Mouse (Mus musculus) kidney, embryonic 16.5 days (tissue): ENCODE measurements at regions not wholly inside any gene's neighbourhood (a gene's known extent, or its start where the extent isn't known, plus 50 kb on each side); places are given as distances from the start of the nearest gene placed in this dataset.
A peak's percentile ranks its signal among the peaks of the same experiment; 100 is the strongest.

ENCODE experiments used
- ATAC-seq: fragments of 200-750 bp; cut with Nextera tagmentation; 2 replicates; pipeline ENCODE4 v1.8.0; 2017; ENCODE audit warnings: moderate TSS enrichment; ENCODE audit not compliant: low FRiP score, low TSS enrichment
- H3K27ac ChIP-seq: fragments of 300-500 bp; sonication (generic); 2 replicates; pipeline ENCODE4 v1.5.1; 2014; ENCODE audit warnings: low read length
- H3K27me3 ChIP-seq: fragments of 300-500 bp; sonication (generic); 2 replicates; pipeline ENCODE4 v1.6.1; 2014; ENCODE audit warnings: low read length, control low read depth, mixed read lengths; ENCODE audit not compliant: insufficient read depth
- H3K36me3 ChIP-seq: fragments of 300-500 bp; sonication (generic); 2 replicates; pipeline ENCODE4 v1.6.1; 2014; ENCODE audit warnings: low read length, control low read depth, mixed read lengths; ENCODE audit not compliant: insufficient read depth
- H3K4me1 ChIP-seq: fragments of 300-500 bp; sonication (generic); 2 replicates; pipeline ENCODE4 v1.6.1; 2014; ENCODE audit warnings: low read length, control low read depth, mixed read lengths; ENCODE audit not compliant: insufficient read depth
- H3K4me2 ChIP-seq: fragments of 300-500 bp; sonication (generic); replicated peaks from 2 replicates; pipeline ENCODE4 v1.6.1; 2014; ENCODE audit warnings: low read depth, low read length
- H3K4me3 ChIP-seq: fragments of 300-500 bp; sonication (generic); 2 replicates; pipeline ENCODE4 v1.5.1; 2014; ENCODE audit warnings: mild to moderate bottlenecking, low read length
- H3K9ac ChIP-seq: fragments of 300-500 bp; sonication (generic); replicated peaks from 2 replicates; pipeline ENCODE4 v1.6.1; 2014; ENCODE audit warnings: low read length
- H3K9me3 ChIP-seq: fragments of 300-500 bp; sonication (generic); 2 replicates; pipeline ENCODE4 v1.6.1; 2016; ENCODE audit warnings: low read length, control low read depth
- WGBS: fragments of 180-500 bp; shearing (Covaris S2); extraction: QIAGEN DNeasy Blood & Tissue Kit; methylation state at CpG from one replicate; pipeline ENCODE4 v1.1.7; 2014; 5-methylcytosine and 5-hydroxymethylcytosine counted together

DNA sequence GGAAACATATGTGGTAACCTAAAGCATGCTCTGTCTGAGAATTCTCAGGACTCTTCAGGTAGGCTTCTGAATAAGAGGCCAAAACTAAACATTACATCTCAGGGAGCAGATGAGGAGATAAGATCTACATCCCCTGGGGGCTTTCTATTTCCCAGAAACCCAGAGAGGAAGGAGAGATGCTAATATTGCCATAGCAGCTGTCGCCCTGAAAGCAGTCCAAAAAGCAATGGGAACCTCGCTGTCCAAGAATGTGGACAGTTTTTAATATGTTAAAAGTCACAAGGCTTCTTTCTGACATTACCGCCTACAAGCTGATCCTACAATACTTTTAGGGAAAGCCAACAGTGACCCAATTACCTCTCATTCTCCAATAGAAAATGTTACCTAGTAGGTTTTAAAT lies 263.9 kb downstream of the Pten start:
- Histone ChIP-seq H3K27me3 (no peaks in the 10 kb centered on the region), H3K9me3 (no peaks in the 10 kb centered on the region), H3K4me3 (no peak overlapping the region), H3K4me2 (no peak overlapping the region), H3K9ac (no peak overlapping the region), H3K27ac (no peak overlapping the region), H3K4me1 (no peaks in the 10 kb centered on the region), H3K36me3 (no peaks in the 10 kb centered on the region)
- ATAC-seq, result no peak
- WGBS, result 65% methylated on average over 3 of the region's 3 CpGs

DNA sequence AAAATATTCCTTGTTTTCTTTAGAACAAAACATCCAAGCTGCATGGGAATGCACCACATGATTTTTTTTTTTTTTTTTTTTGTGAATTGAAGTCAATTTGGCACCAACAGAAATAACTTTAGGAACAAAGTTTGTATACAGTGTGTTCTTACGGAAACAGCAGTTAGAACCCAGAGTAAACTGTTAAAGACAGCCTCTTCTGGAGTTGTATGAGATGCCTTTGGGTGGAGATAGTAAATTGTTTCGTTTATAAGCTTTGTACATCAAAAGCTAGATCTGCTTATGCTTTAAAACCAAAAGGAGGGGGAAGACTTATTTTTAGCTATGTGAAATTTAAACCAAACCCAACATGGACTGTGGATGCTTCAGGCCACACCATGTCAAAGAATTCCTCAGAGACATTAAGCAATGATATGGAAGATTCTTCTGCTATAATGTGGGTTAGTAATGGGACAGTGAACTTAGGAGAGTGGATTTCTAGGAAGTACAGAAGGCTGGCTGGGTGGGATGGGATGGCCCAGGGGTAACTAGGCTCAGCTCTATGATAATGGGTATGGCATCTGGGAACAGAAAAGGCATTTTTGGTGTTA lies 265.6 kb downstream of the Pten start:
- Histone ChIP-seq H3K4me1 (no peaks in the 10 kb centered on the region), H3K9ac (no peak overlapping the region), H3K27me3 (no peaks in the 10 kb centered on the region), H3K9me3 (no peaks in the 10 kb centered on the region), H3K27ac (no peak overlapping the region), H3K4me2 (no peak overlapping the region), H3K4me3 (no peak overlapping the region), H3K36me3 (no peaks in the 10 kb centered on the region)
- ATAC-seq, result no peak
- 89% methylated on average over 2 of the region's 2 CpGs for WGBS

GRCm38 (mm10) chr19:33029688-33030444 lies 272.6 kb downstream of the Pten start:
- WGBS, result 65% methylated on average over 5 of the region's 5 CpGs
- Histone ChIP-seq H3K4me3 (no peak overlapping the region), H3K27ac (peak overlapping the region; percentile 72; the same call in 1 of the 2 replicates), H3K27me3 (no peaks in the 10 kb centered on the region), H3K36me3 (no peaks in the 10 kb centered on the region), H3K4me1 (peaks cover 5% of the 10 kb centered on the region; the same call in 1 of the 2 replicates), H3K4me2 (no peak overlapping the region), H3K9ac (no peak overlapping the region), H3K9me3 (no peaks in the 10 kb centered on the region)
- peak; percentile 57; the same call in 1 of the 2 replicates for ATAC-seq

- Histone ChIP-seq H3K4me1 (peaks cover 4% of the 10 kb centered on the region; the same call in 1 of the 2 replicates), H3K9ac (no peak overlapping the region), H3K4me3 (no peak overlapping the region), H3K27ac (no peak overlapping the region), H3K9me3 (no peaks in the 10 kb centered on the region), H3K27me3 (no peaks in the 10 kb centered on the region), H3K4me2 (no peak overlapping the region), H3K36me3 (no peaks in the 10 kb centered on the region)
- ATAC-seq, result no peak
- 63% methylated on average over 5 of the region's 5 CpGs for WGBS
Observed at GRCm38 (mm10) chr19:33040512-33040911, 283.2 kb downstream of the Pten start.

- no peak overlapping the region for H3K4me2 ChIP-seq
- H3K9ac ChIP-seq, result no peak overlapping the region
- no peaks in the 10 kb centered on the region for H3K36me3 ChIP-seq
- H3K4me3 ChIP-seq, result no peak overlapping the region
- no peak for ATAC-seq
- H3K27me3 ChIP-seq, result no peaks in the 10 kb centered on the region
- H3K9me3 ChIP-seq, result no peaks in the 10 kb centered on the region
- no peak overlapping the region for H3K27ac ChIP-seq
- WGBS, result 71% methylated on average over 6 of the region's 6 CpGs
- no peaks in the 10 kb centered on the region; the same call in 1 of the 2 replicates for H3K4me1 ChIP-seq
Observed at GRCm38 (mm10) chr19:33040991-33041390, 283.7 kb downstream of the Pten start.

DNA sequence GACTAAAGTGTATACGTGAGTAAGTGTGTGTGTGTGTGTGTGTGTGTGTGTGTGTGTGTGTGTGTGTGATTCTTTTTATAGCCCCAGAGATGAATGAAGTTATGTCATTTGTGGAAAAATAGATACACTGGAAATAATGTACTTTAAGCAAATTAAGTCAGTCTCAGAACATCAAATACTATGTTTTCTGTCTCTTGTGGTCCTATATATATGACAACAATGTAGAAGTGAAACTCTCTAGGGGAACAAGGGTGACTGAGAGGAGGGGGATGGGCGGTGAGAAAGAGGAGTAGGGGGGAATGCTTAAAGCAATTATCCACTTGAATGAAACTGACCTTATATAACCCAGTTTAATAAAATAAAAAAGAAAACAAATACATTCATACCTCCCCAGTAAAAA lies 285.5 kb downstream of the Pten start:
- H3K4me2 ChIP-seq, result no peak overlapping the region
- no peak overlapping the region for H3K4me3 ChIP-seq
- no peak overlapping the region for H3K9ac ChIP-seq
- no peaks in the 10 kb centered on the region for H3K4me1 ChIP-seq
- no peaks in the 10 kb centered on the region for H3K36me3 ChIP-seq
- WGBS, result 81% methylated on average over 2 of the region's 2 CpGs
- H3K9me3 ChIP-seq, result no peaks in the 10 kb centered on the region
- H3K27ac ChIP-seq, result no peak overlapping the region
- ATAC-seq, result no peak
- no peaks in the 10 kb centered on the region for H3K27me3 ChIP-seq

DNA sequence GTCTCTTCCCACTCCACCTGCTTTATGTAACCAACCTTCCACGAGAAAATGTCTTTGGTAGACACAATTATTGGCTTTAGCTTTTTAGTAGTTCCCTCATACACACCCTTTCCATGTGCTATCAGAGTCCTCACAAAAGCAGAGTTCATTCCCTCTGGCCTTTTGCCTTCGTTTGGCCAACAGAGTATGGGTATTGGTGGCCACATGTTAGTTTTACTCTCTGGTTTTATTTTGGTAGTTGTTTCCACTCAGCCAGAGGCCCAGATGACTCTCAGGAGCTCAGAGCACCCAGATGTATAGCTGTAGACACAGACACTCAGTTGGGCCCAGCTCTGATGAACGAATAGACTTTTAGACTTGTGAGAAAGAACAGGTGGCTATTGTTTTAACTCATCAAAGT lies 286.4 kb downstream of the Pten start:
- WGBS, result 81% methylated on average over 3 of the region's 3 CpGs
- Histone ChIP-seq H3K27ac (no peak overlapping the region), H3K9ac (no peak overlapping the region), H3K4me2 (no peak overlapping the region), H3K4me3 (no peak overlapping the region), H3K27me3 (no peaks in the 10 kb centered on the region), H3K36me3 (no peaks in the 10 kb centered on the region), H3K9me3 (no peaks in the 10 kb centered on the region), H3K4me1 (no peaks in the 10 kb centered on the region)
- ATAC-seq, result no peak

GRCm38 (mm10) chr19:33048754-33049442 lies 291.6 kb downstream of the Pten start:
- Histone ChIP-seq H3K27ac (no peak overlapping the region), H3K4me3 (no peak overlapping the region), H3K9me3 (no peaks in the 10 kb centered on the region), H3K4me2 (no peak overlapping the region), H3K36me3 (no peaks in the 10 kb centered on the region), H3K4me1 (no peaks in the 10 kb centered on the region), H3K27me3 (no peaks in the 10 kb centered on the region), H3K9ac (no peak overlapping the region)
- WGBS, result 79% methylated on average over 9 of the region's 9 CpGs
- ATAC-seq, result no peak

DNA sequence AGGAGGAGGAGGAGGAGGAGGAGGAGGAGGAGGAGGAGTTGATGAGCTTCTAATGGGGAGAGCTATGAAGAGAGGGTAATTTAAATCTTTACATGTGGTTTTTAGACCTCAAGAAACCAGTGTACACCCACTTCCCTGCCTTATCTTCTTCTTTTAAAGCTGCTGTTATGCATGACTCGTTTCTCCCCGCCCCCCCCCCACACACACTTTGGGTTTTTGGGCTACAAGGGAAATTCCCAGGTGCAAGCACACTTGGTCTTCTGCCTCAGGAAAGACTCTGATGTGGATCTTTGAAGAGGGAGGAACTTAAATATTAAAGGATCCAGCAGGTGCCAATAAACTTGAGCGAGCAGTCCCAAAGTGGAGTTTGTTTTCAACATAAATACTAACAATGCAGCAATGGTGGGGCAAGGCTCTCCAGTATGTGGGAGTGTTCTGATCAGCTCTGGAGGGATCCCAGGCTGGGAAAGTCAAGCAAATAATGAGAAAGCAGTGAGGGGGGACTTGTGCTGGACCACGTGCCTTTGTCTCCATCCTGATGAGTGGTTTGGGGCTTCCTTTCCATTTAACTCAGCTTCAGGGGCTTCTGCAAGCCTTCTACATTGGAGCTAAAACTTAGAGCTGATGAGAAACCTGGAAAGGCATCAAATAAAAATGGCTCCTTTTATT lies 296.0 kb downstream of the Pten start:
- H3K4me2 ChIP-seq, result no peak overlapping the region
- 55% methylated on average over 4 of the region's 4 CpGs for WGBS
- H3K4me3 ChIP-seq, result no peak overlapping the region
- H3K9me3 ChIP-seq, result no peaks in the 10 kb centered on the region
- no peaks in the 10 kb centered on the region for H3K36me3 ChIP-seq
- H3K4me1 ChIP-seq, result no peaks in the 10 kb centered on the region
- no peak overlapping the region for H3K9ac ChIP-seq
- no peaks in the 10 kb centered on the region for H3K27me3 ChIP-seq
- no peak overlapping the region for H3K27ac ChIP-seq
- ATAC-seq, result no peak
